Mouse (Mus musculus) liver, embryonic 16.5 days (tissue): ENCODE data around the gene Svop. TPM values are rescaled to one million over a fixed set of nuclear protein-coding genes. Genes with fewer than 3 reads are reported as not detected.

Experiments used
- ATAC-seq: fragments of 200-750 bp; cut with Nextera tagmentation; 2 replicates; pipeline ENCODE4 v1.8.0; 2017; ENCODE audit warnings: low read depth, mild to moderate bottlenecking, moderate number of reproducible peaks, moderate library complexity
- H3K27ac ChIP-seq: fragments of 300-500 bp; sonication (generic); 2 replicates; pipeline ENCODE4 v1.5.1; 2014; ENCODE audit warnings: mild to moderate bottlenecking, low read length
- H3K27me3 ChIP-seq: fragments of 300-500 bp; sonication (generic); 2 replicates; pipeline ENCODE4 v1.6.1; 2014; ENCODE audit warnings: low read depth, low read length, mixed read lengths; ENCODE audit not compliant: control insufficient read depth, insufficient read depth
- H3K36me3 ChIP-seq: fragments of 300-500 bp; sonication (generic); 2 replicates; pipeline ENCODE4 v1.6.1; 2014; ENCODE audit warnings: mild to moderate bottlenecking; ENCODE audit not compliant: control insufficient read depth, insufficient read depth
- H3K4me1 ChIP-seq: fragments of 300-500 bp; sonication (generic); 2 replicates; pipeline ENCODE4 v1.6.1; 2014; ENCODE audit warnings: low read depth, low read length, mixed read lengths; ENCODE audit not compliant: control insufficient read depth
- H3K4me2 ChIP-seq: fragments of 300-500 bp; sonication (generic); 2 replicates; pipeline ENCODE4 v1.6.1; 2014; ENCODE audit warnings: low read depth, low read length, mixed read lengths
- H3K4me3 ChIP-seq: fragments of 300-500 bp; sonication (generic); 2 replicates; pipeline ENCODE4 v1.5.1; 2014; ENCODE audit warnings: low read depth, mild to moderate bottlenecking, low read length
- H3K9ac ChIP-seq: fragments of 300-500 bp; sonication (generic); 2 replicates; pipeline ENCODE4 v1.6.1; 2014; ENCODE audit warnings: low read depth, low read length
- H3K9me3 ChIP-seq: fragments of 300-500 bp; sonication (generic); replicated peaks from 2 replicates; pipeline ENCODE4 v1.6.1; 2016; ENCODE audit warnings: low read length; ENCODE audit not compliant: control insufficient read depth
- WGBS: fragments of 180-500 bp; shearing (Covaris S2); extraction: QIAGEN DNeasy Blood & Tissue Kit; methylation state at CpG from one replicate; pipeline ENCODE4 v1.1.7; 2014; ENCODE audit not compliant: insufficient replicate concordance; 5-methylcytosine and 5-hydroxymethylcytosine counted together
- polyA plus RNA-seq: library from polyadenylated mRNA; unstranded; fragments of >200 nt; fragmentation: Nextera tagmentation; extraction: Ambion mirVana; gene quantifications from 2 replicates; pipeline ENCODE4 v1.2.1, GENCODE M21; 2015

Svop gene
- polyA plus RNA-seq, 1 experiment from 2014 or later, result 0.05 TPM

DNA sequence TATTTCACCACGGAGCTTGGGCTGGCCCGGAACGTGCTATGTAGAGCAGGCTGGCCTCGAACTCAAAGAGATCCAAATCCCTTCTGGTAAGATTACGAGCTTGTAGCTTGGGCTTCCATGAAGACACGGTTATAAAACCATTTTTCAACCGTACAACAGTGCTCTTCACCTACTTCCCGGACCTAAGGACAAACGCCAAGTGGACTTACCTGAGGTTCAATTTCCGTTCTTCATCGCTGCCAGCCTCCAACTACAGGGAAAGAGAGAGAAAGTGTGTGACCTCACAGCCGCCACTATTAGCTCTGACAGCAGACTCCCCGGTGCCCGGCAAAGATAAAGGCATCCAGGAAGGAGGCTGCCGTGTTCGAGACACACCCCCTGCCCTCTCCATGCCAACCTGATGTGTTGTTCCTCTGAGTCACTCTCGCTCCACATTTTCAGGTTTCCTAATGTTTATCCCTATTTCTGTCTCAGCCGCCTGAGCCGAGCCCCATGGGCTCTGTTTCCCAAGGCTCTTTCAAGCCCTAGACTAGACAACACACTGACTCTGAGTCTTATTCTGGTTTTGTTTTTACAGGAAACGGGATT is 101.8 kb downstream of the Svop start:
- H3K4me2 ChIP-seq, result peak overlapping the region; percentile 73
- H3K27ac ChIP-seq, result peak overlapping the region; percentile 80
- no peaks in the 10 kb centered on the region for H3K27me3 ChIP-seq
- peaks cover 80% of the 10 kb centered on the region for H3K4me1 ChIP-seq
- no peaks in the 10 kb centered on the region for H3K36me3 ChIP-seq
- peak overlapping the region; percentile 57 for H3K9ac ChIP-seq
- H3K4me3 ChIP-seq, result peak overlapping the region; percentile 60
- WGBS, result 46% methylated on average over 20 of the region's 20 CpGs
- peak; percentile 69 for ATAC-seq
- no peaks in the 10 kb centered on the region for H3K9me3 ChIP-seq

- no peaks in the 10 kb centered on the region for H3K27me3 ChIP-seq
- peak overlapping the region; percentile 73 for H3K4me2 ChIP-seq
- ATAC-seq, result peak; percentile 22
- no peaks in the 10 kb centered on the region; the same call in 1 of the 2 replicates for H3K36me3 ChIP-seq
- H3K4me1 ChIP-seq, result peaks cover 83% of the 10 kb centered on the region
- WGBS, result 35% methylated on average over 9 of the region's 9 CpGs
- peak overlapping the region; percentile 96 for H3K27ac ChIP-seq
- no peaks in the 10 kb centered on the region for H3K9me3 ChIP-seq
- H3K4me3 ChIP-seq, result peak overlapping the region; percentile 41
- peak overlapping the region; percentile 65 for H3K9ac ChIP-seq
Observed at GRCm38 (mm10) chr5:113986182-113986961, 105.0 kb downstream of the Svop start.

GRCm38 (mm10) chr5:113985737-113986136 is 105.6 kb downstream of the Svop start:
- 56% methylated on average over 2 of the region's 2 CpGs for WGBS
- peak overlapping the region; percentile 96 for H3K27ac ChIP-seq
- H3K4me1 ChIP-seq, result peaks cover 88% of the 10 kb centered on the region
- peak overlapping the region; percentile 41 for H3K4me3 ChIP-seq
- no peaks in the 10 kb centered on the region for H3K27me3 ChIP-seq
- no peak for ATAC-seq
- H3K9me3 ChIP-seq, result no peaks in the 10 kb centered on the region
- H3K36me3 ChIP-seq, result no peaks in the 10 kb centered on the region; the same call in 1 of the 2 replicates
- peak overlapping the region; percentile 73 for H3K4me2 ChIP-seq
- peak overlapping the region; percentile 65 for H3K9ac ChIP-seq

- Histone ChIP-seq H3K4me1 (peaks cover 89% of the 10 kb centered on the region), H3K9ac (peak overlapping the region; percentile 65), H3K4me2 (peak overlapping the region; percentile 73), H3K4me3 (peak overlapping the region; percentile 58), H3K27me3 (no peaks in the 10 kb centered on the region), H3K9me3 (no peaks in the 10 kb centered on the region), H3K27ac (peak overlapping the region; percentile 96), H3K36me3 (no peaks in the 10 kb centered on the region; the same call in 1 of the 2 replicates)
- peak; percentile 89 for ATAC-seq
- 32% methylated on average over 13 of the region's 13 CpGs for WGBS
Observed at GRCm38 (mm10) chr5:113984025-113984740, 107.2 kb downstream of the Svop start.

DNA sequence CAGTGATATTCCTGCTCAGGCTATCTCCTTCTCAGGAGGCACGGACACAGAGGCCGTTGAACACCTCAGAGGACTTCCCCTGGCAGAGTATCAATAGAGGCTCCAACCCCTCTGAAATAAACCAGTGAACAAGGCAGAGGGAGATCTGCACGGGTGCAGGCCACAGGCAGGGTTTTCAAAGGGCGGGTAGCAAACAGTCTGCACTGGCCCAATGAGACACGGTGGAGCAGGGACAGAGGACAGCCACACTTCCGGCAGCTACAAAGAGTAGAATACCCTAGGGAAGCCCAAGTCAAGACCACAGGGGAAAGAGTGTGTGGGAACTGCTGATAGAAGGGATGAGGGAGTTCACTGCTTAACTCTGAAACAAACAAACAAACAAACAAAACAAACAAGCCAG is 107.8 kb downstream of the Svop start:
- peaks cover 2% of the 10 kb centered on the region; the same call in 1 of the 2 replicates for H3K36me3 ChIP-seq
- peak overlapping the region; percentile 96 for H3K27ac ChIP-seq
- WGBS, result 41% methylated on average over 6 of the region's 6 CpGs
- H3K9me3 ChIP-seq, result no peaks in the 10 kb centered on the region
- peak overlapping the region; percentile 65 for H3K9ac ChIP-seq
- peak overlapping the region; percentile 58 for H3K4me3 ChIP-seq
- peak overlapping the region; percentile 73 for H3K4me2 ChIP-seq
- peaks cover 86% of the 10 kb centered on the region for H3K4me1 ChIP-seq
- no peak for ATAC-seq
- H3K27me3 ChIP-seq, result no peaks in the 10 kb centered on the region

DNA sequence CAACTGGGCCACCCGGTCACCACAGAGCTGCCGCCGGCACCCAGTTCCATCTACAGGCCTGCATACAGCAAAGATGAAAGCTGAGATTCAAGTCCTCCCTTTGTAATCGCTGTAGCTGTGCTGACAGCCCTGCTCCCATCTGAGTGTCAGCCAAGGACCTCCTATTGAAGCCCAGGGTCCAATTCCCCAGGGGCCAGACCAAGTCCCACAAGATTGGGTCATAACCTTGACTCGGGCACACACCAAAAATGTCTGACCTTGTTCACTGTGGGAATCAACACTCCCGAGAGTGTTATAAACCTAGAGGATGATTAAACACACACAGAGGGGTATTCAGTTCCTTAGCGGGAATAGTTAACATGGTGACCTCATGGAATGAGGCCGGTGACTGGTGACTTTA is 109.5 kb downstream of the Svop start:
- Histone ChIP-seq H3K4me1 (peaks cover 93% of the 10 kb centered on the region), H3K4me2 (peak overlapping the region; percentile 3; the same call in 1 of the 2 replicates), H3K4me3 (no peak overlapping the region), H3K9me3 (no peaks in the 10 kb centered on the region), H3K36me3 (peaks cover 3% of the 10 kb centered on the region), H3K9ac (peak overlapping the region; percentile 53), H3K27ac (peak overlapping the region; percentile 88), H3K27me3 (no peaks in the 10 kb centered on the region)
- ATAC-seq, result no peak
- WGBS, result 87% methylated on average over 8 of the region's 8 CpGs

GRCm38 (mm10) chr5:113981171-113981570 is 110.2 kb downstream of the Svop start:
- peaks cover 93% of the 10 kb centered on the region for H3K4me1 ChIP-seq
- 51% methylated on average over 6 of the region's 6 CpGs for WGBS
- no peak for ATAC-seq
- H3K36me3 ChIP-seq, result peaks cover 3% of the 10 kb centered on the region
- H3K27me3 ChIP-seq, result no peaks in the 10 kb centered on the region
- H3K9me3 ChIP-seq, result no peaks in the 10 kb centered on the region
- peak overlapping the region; percentile 53 for H3K9ac ChIP-seq
- no peak overlapping the region for H3K4me3 ChIP-seq
- H3K4me2 ChIP-seq, result peak overlapping the region; percentile 55
- peak overlapping the region; percentile 88 for H3K27ac ChIP-seq

- peak overlapping the region; percentile 35 for H3K4me3 ChIP-seq
- peaks cover 93% of the 10 kb centered on the region for H3K4me1 ChIP-seq
- H3K4me2 ChIP-seq, result peak overlapping the region; percentile 55
- WGBS, result 23% methylated on average over 1 of the region's 1 CpGs
- peak overlapping the region; percentile 53 for H3K9ac ChIP-seq
- no peaks in the 10 kb centered on the region for H3K27me3 ChIP-seq
- ATAC-seq, result peak; percentile 20; the same call in 1 of the 2 replicates
- H3K27ac ChIP-seq, result peak overlapping the region; percentile 88
- peaks cover 3% of the 10 kb centered on the region for H3K36me3 ChIP-seq
- H3K9me3 ChIP-seq, result no peaks in the 10 kb centered on the region
Observed at GRCm38 (mm10) chr5:113980511-113980910, 110.9 kb downstream of the Svop start.
